Mouse (Mus musculus) kidney, adult 11 months (tissue): ENCODE data around the gene Msi2.

Experiments used
- DNase-seq: peaks from one replicate; pipeline ENCODE4 v3.0.0; 2022

Msi2 gene

GRCm38 (mm10) chr11:88557828-88558580 is 160.3 kb downstream of the Msi2 start:
- DNase-seq = no peak

- DNase-seq = no peak
These were observed 161.1 kb downstream of the Msi2 start for GRCm38 (mm10) chr11:88557116-88557768.

DNA sequence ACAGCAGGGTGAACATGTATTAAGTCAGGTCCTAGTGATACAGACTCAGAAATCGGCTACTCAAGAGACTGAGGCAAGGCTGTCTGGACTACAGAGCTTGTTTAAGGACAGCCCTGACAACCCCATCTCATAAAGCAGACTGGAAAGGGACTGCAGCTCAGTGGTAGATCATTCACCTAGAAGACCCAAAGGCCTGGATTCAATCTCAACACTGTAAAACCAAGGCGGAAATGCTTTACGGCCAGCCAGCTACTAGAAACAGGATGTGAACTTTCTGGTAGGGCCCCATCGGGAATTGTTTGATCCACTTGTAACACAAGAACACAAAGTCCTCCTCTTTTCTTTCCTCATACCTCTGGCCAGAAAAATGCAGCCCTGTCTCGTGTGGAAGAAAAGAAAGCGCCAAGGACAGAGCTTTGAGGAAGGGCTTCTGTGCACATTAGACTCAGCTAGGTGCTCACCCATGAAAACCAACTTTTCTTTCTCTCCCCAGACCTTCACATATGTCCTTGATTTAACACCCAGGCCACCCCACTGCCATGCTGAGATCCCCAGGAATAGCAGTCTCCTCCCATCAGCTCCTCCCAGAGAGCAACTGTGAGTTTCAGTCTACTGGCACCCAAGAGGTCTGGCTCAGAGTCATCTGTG is 162.3 kb downstream of the Msi2 start:
- DNase-seq = peak; percentile 62

DNA sequence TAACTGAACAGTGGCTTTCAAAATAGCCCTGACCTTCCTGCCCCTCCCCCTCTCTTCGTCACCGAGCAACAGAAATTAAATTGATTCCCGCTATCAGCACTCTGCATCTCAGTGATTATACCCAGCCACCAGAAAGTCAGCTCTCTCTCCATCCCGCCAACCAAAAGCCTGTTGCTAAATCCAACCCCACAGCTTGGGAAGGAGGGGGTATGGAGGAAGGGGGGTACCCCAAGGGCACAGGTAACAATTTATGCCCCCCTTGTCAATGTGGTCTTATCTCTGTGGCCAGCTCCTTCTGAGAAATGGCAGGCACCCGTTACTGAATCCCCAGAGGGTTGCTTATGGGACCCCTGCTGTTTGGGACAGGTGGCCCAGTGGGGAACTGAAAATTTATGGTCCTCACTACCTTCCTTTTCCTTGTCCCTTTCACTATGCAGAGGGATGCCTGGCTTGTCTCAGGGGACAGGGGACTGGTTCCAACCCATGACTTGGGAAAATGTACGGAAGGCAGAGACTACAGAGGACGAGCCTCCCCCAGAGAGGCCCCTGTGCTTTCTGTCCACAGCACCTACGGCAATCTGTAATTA is 163.0 kb downstream of the Msi2 start:
- no peak for DNase-seq

GRCm38 (mm10) chr11:88553521-88554310 is 164.6 kb downstream of the Msi2 start:
- no peak for DNase-seq

DNA sequence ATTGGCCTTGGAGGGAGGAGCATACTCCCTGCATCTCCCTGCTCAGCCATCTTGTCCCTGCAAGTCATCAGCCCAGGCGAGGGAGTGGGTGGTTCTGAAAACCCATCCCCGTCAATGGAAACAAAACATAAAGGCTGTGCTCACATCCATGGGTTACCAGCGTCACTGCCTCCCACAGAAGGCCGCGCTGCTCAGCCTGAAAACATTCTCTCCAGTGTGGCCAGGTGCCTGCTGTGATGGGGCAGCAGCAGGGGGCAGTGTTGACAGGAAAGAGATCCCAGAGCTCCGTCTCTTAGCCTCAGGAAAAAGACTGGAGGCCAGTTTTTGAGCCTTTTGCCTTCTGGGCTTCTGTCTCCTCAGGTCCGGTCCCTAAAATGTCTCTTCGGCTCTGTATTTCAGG is 165.3 kb downstream of the Msi2 start:
- peak; percentile 68 for DNase-seq

DNA sequence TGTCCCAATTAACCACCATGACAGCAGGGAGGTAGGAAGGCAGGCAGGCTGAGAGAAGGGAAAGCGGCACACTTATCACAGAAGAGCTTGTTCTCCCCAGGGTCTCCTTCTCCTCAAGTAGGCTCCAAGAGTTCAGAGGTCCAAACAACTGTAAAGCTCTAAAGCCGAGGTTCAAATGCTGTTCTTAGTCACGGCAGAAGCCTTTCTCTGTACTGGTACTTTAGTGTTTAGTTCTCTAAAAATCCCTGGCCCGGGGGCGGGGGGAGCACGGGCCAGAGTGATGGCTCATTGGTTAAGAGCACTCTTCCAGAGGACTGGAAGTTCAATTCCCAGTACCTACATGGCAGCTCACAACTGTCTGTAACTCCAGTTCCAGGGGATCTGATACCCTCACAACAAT is 165.9 kb downstream of the Msi2 start:
- no peak for DNase-seq

- peak; percentile 59 for DNase-seq
These were observed 167.3 kb downstream of the Msi2 start for GRCm38 (mm10) chr11:88551034-88551433.

DNA sequence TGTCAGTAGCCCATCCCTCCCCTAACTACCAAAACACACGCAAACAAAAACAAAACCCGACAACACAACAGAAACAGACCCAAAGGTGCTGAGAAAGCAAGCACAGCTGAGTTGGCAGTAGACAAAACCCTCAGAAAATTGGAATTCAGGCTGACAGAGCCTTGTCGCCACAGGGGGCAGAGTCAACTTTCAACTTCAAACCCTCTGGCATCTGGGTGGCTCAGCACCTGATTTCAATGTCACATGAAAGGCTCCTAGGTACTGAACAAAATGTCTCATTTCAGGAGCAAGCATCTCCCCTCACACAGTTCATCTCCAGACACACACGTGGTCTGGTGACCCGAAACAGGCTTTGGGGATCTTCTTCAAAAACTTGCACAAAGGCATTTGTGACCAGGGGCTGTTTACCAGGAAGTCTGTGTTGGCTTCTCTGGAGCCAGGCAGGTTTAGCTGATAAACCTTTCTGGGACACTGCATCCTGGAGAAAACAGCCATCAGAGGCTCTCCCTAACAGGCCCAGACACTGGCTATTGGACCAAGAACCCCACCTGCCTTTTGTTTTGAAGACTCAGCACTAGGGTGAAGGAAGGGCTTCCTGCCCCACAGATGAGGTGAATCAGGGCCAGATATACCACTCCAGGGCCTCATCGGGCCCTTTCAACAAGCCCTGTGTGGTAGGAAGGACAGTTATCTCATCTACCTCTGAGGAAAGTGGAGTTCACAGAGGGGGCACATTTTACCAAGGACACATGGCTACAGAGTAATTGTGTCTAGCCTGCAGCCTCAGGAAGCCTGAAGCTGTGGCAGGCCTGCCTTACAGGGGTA is 168.0 kb downstream of the Msi2 start:
- DNase-seq = no peak

DNA sequence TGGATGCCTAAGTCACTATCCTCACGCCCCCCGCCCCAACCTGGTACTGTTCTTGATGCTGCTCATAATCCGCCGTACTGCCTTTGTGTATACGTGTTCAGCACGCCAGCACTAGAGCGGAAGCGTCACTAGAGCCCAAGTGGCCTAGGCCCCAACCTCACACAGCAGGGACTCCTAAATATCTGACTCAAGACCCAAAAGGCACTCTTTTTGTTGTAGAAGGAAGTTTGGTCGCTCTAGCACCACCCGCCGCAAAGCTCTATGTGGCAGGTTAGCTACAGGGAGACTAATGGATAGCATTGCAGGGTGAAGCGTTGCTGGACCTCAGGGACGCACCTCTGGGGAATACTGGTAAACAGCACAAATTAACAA is 168.8 kb downstream of the Msi2 start:
- DNase-seq = no peak

- no peak for DNase-seq
These were observed 169.3 kb downstream of the Msi2 start for GRCm38 (mm10) chr11:88548832-88549528.

- DNase-seq = no peak
These were observed 169.9 kb downstream of the Msi2 start for GRCm38 (mm10) chr11:88548423-88548822.

DNA sequence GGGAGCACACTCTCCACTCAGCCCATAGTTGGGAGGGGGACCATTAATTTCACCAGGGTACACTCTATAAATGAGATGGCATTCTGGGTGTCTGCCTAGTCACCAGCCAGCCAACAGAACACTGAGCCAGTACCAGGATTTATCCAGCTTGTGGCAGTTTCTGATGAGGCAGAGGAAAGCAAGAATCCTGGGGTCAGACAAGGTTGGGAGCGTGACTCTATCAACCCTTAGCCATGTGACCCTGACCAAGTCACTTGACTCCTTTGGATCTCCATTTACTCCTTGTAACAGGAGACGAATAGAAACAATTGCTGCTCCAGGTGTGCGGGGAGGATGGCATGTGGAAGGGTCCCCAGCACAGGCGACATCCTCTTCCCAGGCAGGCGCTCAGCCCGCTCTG is 174.5 kb downstream of the Msi2 start:
- DNase-seq = peak; percentile 64

- DNase-seq = no peak
These were observed 175.5 kb downstream of the Msi2 start for GRCm38 (mm10) chr11:88542817-88543216.

DNA sequence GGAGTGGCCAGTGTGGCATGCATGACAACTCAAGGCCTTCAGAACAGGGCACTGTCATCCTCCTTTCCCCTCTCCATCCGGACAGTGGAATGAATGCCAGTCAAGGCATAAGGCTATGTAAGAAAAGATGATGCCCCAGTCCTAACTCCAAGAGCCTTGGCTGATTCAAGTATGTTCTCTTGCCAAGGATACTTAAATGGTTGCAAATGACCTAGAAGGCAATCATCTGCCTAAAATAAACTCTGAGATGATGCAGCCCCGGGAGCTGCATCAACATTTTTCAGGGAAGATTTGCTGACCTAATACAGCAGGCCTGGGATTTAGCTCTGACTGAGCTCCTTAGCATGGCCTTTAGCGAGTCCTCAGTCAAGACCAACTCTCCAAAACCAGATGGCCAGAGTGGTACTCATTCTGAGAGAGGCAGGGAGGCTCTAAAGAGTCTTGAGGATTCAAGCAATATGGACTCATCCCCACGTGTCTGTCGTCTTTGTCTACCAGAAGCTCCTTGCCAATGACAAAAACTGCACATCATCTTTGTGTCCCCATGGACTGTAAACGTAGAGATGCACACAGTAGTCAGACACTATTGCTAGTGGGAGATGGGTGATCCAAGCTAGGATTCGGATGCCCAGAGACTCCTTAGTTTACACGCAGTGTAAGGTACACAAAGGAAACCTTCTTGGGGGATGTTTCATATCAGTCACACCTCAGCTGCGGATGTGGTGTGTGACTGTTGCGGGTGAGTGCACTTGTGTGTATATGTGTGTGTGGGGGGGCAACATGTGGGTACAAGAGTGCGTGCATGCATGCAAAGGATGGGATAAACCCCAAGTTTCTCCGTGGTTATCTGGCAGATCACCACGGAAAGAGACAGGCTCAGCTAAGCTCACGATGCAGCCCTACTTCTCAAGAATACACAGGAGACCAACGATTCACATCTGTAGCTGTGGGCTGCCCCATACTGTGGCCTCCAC is 176.4 kb downstream of the Msi2 start:
- DNase-seq = no peak

GRCm38 (mm10) chr11:88539637-88540478 is 178.5 kb downstream of the Msi2 start:
- DNase-seq = no peak

GRCm38 (mm10) chr11:88538710-88539340 is 179.5 kb downstream of the Msi2 start:
- no peak for DNase-seq

- no peak for DNase-seq
These were observed 181.0 kb downstream of the Msi2 start for GRCm38 (mm10) chr11:88537344-88537743.

GRCm38 (mm10) chr11:88536861-88537260 is 181.5 kb downstream of the Msi2 start:
- DNase-seq = no peak
